Mouse (Mus musculus) G1E (cell line): ENCODE data around the gene Galnt14. TPM values are rescaled to one million over a fixed set of nuclear protein-coding genes. Genes with fewer than 3 reads are reported as not detected.

ENCODE experiments used
- ATAC-seq: 2 replicates; pipeline ENCODE4 v1.8.0; 2016; ENCODE audit warnings: mild to moderate bottlenecking; ENCODE audit not compliant: insufficient number of reproducible peaks, poor library complexity, low FRiP score, severe bottlenecking; ENCODE audit errors: extremely low read depth
- DNase-seq: peaks from one replicate; pipeline ENCODE4 v3.0.0; 2012; ENCODE audit warnings: low spot score
- H3K27me3 ChIP-seq: 2 replicates; pipeline ENCODE4 v1.6.1; 2012; ENCODE audit warnings: mild to moderate bottlenecking, low read length, inconsistent platforms; ENCODE audit not compliant: insufficient read depth
- H3K36me3 ChIP-seq: replicated peaks from 2 replicates; pipeline ENCODE3; 2012; ENCODE audit warnings: mild to moderate bottlenecking, inconsistent platforms
- H3K4me1 ChIP-seq: 2 replicates; pipeline ENCODE4 v1.6.1; 2012; ENCODE audit warnings: low read depth, low read length, inconsistent platforms, mixed read lengths; ENCODE audit not compliant: insufficient read depth
- H3K4me3 ChIP-seq: 2 replicates; pipeline ENCODE4 v1.5.1; 2012; ENCODE audit warnings: low read depth, mild to moderate bottlenecking, inconsistent platforms, low read length, moderate library complexity, mixed read lengths
- H3K9me3 ChIP-seq: replicated peaks from 2 replicates; pipeline ENCODE4 v1.6.1; 2012; ENCODE audit warnings: inconsistent platforms
- CTCF ChIP-seq: IDR thresholded peaks from 2 replicates; pipeline ENCODE4 v1.5.1; 2012; ENCODE audit warnings: low read depth, low read length, inconsistent platforms, mixed read lengths
- GATA1 ChIP-seq: IDR thresholded peaks from 2 replicates; pipeline ENCODE4 v1.6.1; 2012; ENCODE audit warnings: borderline replicate concordance, low read length, inconsistent platforms, mixed read lengths
- GATA2 ChIP-seq: IDR thresholded peaks from 2 replicates; pipeline ENCODE4 v1.6.1; 2012; ENCODE audit warnings: low read depth, low read length, inconsistent platforms, borderline replicate concordance
- POLR2AphosphoS5 ChIP-seq: IDR thresholded peaks from 2 replicates; pipeline ENCODE4 v1.6.1; 2012; ENCODE audit warnings: low read depth, low read length, inconsistent platforms; ENCODE audit not compliant: insufficient replicate concordance
- TAL1 ChIP-seq: conservative IDR thresholded peaks from 2 replicates; pipeline ENCODE4 v1.6.1; 2012; ENCODE audit warnings: low read depth, low read length, inconsistent platforms, mixed read lengths
- polyA plus RNA-seq: library from polyadenylated mRNA; stranded (reverse); fragments of >175 nt; gene quantifications from 2 replicates; pipeline ENCODE4 v1.2.3, GENCODE M21; 2012
- total RNA-seq, 2 experiments: library from RNA; stranded (forward) in 1 of 2; stranded (reverse) in 1 of 2; fragments of 200-1000 nt in 1 of 2; fragments of >200 nt in 1 of 2; fragmentation: Nextera tagmentation in 1 of 2; gene quantifications; 2 replicates each; pipeline ENCODE4 v1.2.3; 2014 to 2017

Gene Galnt14
- total and polyA plus RNA-seq, 3 experiments: 0.05 TPM; not detected in 2

DNA sequence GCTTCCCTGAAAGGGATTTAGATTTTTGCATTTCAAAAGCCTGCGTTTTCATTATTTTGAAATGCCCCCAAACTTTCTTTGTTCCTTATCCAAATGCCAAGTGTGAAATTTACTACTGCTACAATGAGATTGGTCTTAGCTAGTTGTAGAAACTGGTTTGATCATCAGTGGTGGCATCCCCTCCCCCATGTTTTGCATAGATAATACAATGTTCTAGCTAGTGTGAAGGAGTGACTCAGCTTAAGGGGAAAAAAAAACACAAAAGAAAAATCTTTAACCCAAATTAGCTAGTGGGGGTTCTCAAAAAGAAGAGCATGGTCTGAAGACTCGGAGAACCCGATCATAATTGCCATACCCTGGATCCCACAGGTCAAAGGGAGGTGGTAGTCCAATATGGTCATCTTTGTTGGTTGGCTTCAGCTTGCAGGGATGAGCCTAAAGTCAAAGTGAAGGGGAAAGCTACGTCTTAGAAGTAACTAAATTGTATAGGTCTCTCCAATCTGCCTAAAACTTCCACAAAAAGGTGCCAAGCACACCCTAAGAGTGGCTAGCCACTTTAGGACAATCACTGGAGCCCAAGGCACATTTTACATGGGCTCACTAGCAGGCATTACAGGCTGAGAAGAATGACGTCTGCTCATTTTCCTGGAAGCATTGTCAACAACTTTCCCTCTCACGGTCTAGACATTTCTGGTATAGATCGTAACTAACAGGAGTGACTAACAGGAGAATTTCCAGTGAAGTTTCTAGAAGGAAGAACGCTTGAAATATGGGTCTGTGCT lies 4.4 kb upstream of the Galnt14 start:
- no peak for TF ChIP-seq POLR2AphosphoS5
- TF ChIP-seq GATA1: no peak
- no peak for TF ChIP-seq GATA2
- TF ChIP-seq CTCF: no peak
- no peak for TF ChIP-seq TAL1
- no peak overlapping the region for H3K4me3 ChIP-seq
- no peaks in the 10 kb centered on the region for H3K4me1 ChIP-seq
- peaks cover 49% of the 10 kb centered on the region for H3K9me3 ChIP-seq
- H3K27me3 ChIP-seq: no peaks in the 10 kb centered on the region; the same call in 1 of the 2 replicates
- no peaks in the 10 kb centered on the region for H3K36me3 ChIP-seq
- DNase-seq: no peak
- no peak for ATAC-seq

DNA sequence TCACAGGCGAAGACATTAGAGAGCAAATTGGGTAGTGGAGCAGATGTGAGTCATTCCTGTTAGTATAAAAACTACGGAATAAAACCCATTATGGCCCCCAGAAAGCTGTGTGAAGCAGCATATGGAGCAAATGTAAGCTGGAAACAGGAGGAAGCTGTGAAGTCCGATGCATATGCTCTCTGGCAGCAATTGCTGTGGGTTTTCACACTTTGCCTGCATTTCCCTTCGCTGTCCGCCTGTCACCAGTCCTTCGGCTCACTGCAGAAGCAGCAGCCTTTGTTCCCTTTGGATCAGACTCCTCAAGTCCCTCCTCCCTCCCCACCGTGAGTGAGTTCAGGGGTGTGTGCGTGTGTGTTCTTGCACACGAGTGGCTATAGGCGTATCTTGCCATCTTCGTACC lies 3.1 kb upstream of the Galnt14 start:
- no peaks in the 10 kb centered on the region; the same call in 1 of the 2 replicates for H3K27me3 ChIP-seq
- H3K9me3 ChIP-seq: peaks cover 60% of the 10 kb centered on the region
- no peak overlapping the region for H3K4me3 ChIP-seq
- DNase-seq (no peak), ATAC-seq (no peak)
- H3K4me1 ChIP-seq: no peaks in the 10 kb centered on the region
- TF ChIP-seq GATA2 (no peak), CTCF (no peak), TAL1 (no peak), POLR2AphosphoS5 (no peak), GATA1 (no peak)
- no peaks in the 10 kb centered on the region for H3K36me3 ChIP-seq

DNA sequence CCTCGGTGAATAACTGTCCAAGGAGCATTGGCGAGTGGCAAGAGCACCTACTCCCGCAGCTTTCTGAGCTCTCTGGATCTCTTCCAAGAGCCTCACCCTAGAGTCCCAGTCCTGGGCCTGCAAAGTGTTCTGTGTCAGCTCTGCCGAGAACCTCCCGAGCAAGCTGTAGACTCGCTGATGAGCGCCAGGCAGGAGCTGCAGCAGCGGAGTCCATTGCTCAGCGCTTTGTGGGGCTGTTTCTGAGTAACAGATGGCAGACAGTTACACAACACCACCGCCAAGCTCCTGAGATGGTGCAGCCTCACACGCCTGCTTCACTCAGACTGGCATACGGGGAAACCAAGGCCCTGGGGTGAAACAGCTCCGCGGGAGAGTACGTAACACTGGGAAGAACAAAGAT lies 1.7 kb upstream of the Galnt14 start:
- Histone ChIP-seq H3K27me3 (no peaks in the 10 kb centered on the region; the same call in 1 of the 2 replicates), H3K9me3 (peaks cover 68% of the 10 kb centered on the region), H3K4me3 (no peak overlapping the region), H3K36me3 (no peaks in the 10 kb centered on the region), H3K4me1 (no peaks in the 10 kb centered on the region)
- ATAC-seq (no peak), DNase-seq (no peak)
- no peak for TF ChIP-seq GATA1
- no peak for TF ChIP-seq GATA2
- no peak for TF ChIP-seq CTCF
- no peak for TF ChIP-seq POLR2AphosphoS5
- TF ChIP-seq TAL1: no peak

DNA sequence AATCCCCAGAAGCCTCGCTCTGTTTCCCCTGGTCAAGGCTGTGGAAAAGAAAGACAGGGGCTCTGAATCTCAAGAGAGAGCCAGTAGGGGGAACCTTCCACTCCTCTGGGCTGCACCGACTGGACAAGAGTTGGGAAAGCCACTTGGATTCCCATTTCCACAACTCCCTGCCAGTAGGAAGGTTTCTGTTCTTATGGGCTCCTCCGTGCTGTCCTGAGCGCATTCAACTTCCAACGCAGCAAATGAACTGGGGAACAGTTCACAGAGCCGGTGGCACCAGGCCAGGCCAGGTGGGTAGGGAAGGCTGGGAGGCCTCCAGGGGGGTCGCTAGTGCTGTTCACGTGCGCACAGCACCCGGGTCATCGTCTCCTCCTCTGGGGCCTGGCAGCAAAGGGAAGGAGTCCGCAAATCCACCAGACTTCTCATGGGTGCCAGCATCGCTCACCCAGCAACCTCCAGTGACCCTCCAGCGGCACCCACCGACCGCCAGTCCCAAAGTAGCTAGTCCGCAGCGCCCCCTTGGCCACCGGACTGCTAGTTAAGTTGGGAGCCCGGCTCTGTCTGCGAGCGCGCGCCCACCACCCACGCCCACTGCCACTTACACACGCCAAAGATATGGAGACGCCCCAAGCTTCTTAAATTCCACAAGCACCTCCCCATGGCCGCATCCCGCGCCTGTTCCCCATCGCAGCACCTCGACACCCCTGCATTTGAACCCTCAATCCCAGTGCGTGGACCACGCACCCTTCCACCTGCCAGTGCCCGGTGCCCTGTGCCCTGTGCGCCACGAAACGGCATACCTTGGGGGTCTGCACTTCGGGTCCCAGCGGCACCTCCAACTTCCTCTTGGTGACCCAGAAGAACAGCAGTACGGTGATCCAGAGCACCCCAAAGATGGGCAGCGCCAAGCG lies 867 bp downstream of the Galnt14 start:
- TF ChIP-seq CTCF (no peak), POLR2AphosphoS5 (no peak)

DNA sequence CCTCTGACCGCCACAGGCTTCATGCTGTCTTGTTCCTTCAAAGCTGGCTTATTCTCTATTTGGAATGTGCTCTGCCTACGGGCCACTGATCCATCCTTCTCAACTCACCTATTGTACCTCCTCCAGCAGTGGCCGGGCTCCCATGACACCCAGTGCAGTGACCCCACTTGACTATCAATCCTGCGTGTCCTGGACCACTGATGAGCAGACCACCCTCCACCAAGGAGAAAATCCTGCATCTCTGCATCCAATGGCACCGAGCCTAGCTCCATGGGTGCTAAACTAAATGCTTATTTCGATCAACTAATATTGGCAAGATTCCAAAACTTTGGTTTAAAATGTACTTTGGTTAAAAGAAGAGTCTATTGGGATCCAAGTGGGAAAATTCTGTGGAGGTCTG lies 1.8 kb downstream of the Galnt14 start:
- TF ChIP-seq TAL1: no peak
- TF ChIP-seq POLR2AphosphoS5: no peak
- no peak for TF ChIP-seq CTCF
- TF ChIP-seq GATA1: no peak
- no peak for TF ChIP-seq GATA2
- Histone ChIP-seq H3K36me3 (no peaks in the 10 kb centered on the region), H3K27me3 (no peaks in the 10 kb centered on the region; the same call in 1 of the 2 replicates), H3K4me3 (no peak overlapping the region), H3K4me1 (no peaks in the 10 kb centered on the region), H3K9me3 (peaks cover 71% of the 10 kb centered on the region)
- DNase-seq (no peak), ATAC-seq (no peak)

More for the DNA sequence above, 867 bp downstream of the Galnt14 start:
- Histone ChIP-seq H3K27me3 (no peaks in the 10 kb centered on the region; the same call in 1 of the 2 replicates), H3K36me3 (no peaks in the 10 kb centered on the region), H3K4me3 (no peak overlapping the region; the same call in 1 of the 2 replicates), H3K4me1 (no peaks in the 10 kb centered on the region), H3K9me3 (peaks cover 74% of the 10 kb centered on the region)
- DNase-seq (no peak), ATAC-seq (no peak)

DNA sequence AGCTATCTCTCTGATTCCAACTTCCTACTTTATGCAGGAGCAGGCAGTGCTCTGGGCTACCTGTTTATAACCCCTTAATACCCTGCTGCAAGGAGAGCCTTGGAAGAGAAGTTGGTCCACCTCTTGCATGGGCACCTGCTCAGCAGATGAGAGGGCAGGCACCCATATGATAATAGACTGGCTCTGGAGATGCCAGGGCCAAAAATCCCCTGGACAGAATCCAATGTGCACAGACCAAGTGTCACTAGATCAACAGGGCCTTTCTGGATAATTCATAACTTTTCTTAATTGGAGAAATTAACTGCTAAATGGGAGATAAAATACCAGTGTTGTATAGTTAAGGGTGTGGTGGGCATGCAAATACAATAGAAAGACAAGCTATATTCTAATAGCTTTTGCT lies 6.7 kb downstream of the Galnt14 start:
- DNase-seq (no peak), ATAC-seq (no peak)
- Histone ChIP-seq H3K4me1 (no peaks in the 10 kb centered on the region), H3K27me3 (no peaks in the 10 kb centered on the region), H3K9me3 (peaks cover 65% of the 10 kb centered on the region), H3K36me3 (no peaks in the 10 kb centered on the region), H3K4me3 (no peak overlapping the region)
- no peak for TF ChIP-seq GATA2
- no peak for TF ChIP-seq POLR2AphosphoS5
- TF ChIP-seq CTCF: no peak
- TF ChIP-seq TAL1: no peak
- no peak for TF ChIP-seq GATA1
